Mouse (Mus musculus): ENCODE results near the gene Hes1.

DNA sequence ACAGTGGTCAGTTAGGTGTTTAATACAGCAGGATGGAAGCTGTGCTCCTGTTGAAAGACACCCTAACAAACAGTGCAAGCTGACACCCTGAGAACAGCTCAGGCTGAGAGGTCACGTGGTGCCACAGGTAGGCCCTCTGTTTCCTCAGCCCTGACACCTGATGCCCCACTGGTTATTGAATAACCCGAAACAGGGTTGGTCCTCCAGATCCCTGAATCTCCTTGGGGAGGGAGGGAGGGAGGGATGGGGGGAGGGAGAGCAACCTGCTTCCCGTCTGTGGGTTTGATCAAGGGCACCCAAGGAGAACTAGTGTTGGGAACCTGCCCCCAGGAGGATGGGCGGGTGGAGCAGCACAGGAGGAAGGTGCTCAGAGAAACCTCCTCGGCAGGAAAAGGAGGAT, 18.6 kb upstream of the Hes1 start:
- no peak for TF ChIP-seq TAL1 (IDR thresholded peaks at IDR 0.05; ENCODE audit: low read length)
- no peak for TF ChIP-seq GATA1 (IDR thresholded peaks at IDR 0.05; ENCODE audit: low read length)

Measured in erythroblast, embryonic 14.5 days (primary cell).